Mouse (Mus musculus): ENCODE measurements at regions not wholly inside any gene's neighbourhood (a gene's known extent, or its start where the extent isn't known, plus 50 kb on each side); places are given as distances from the start of the nearest gene placed in this dataset.
A peak's percentile ranks its signal among the peaks of the same experiment; 100 is the strongest.

DNA sequence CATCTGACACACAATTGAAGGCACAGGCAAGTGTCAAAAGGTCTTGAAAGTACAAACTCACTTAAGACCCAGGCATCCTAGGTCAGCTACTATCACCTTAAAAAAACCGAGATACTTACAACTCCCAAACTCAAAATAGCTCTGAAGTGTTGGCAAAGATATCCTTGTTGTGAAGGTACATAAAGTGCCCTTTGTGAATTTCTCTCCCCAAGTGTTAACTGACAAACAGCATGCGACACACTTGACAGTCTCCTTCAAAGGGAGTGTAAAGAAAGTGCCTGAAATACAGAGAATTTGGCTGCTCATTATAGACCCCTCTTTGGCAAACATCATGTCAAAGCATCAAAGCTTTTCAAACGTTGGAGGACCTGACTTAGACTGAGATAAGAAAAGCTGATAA lies 2634.2 kb downstream of the 9330182O14Rik start:
- no peak for DNase-seq

DNA sequence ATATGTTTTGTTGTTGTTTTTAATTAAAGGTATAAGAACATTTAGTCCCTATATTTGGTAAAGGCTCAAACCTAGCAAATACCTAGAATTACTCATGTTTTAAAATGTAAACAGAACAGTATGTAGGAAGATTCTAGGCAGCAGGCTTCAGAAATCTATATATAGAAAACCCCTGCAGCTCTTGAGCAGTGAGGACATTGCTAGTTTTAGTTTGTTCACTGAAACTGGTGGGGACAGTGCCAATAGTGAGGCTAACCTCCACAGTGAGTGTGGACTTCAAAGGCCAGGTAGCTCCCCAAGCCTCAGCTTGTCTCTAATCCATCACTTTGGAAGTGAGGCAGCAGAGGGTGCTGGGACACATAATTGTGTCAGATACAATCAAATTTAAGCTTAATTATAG lies 2645.7 kb downstream of the 9330182O14Rik start:
- no peak for DNase-seq

- no peak for DNase-seq
These were observed 2667.1 kb downstream of the 9330182O14Rik start for GRCm38 (mm10) chr15:42801217-42801616.

DNA sequence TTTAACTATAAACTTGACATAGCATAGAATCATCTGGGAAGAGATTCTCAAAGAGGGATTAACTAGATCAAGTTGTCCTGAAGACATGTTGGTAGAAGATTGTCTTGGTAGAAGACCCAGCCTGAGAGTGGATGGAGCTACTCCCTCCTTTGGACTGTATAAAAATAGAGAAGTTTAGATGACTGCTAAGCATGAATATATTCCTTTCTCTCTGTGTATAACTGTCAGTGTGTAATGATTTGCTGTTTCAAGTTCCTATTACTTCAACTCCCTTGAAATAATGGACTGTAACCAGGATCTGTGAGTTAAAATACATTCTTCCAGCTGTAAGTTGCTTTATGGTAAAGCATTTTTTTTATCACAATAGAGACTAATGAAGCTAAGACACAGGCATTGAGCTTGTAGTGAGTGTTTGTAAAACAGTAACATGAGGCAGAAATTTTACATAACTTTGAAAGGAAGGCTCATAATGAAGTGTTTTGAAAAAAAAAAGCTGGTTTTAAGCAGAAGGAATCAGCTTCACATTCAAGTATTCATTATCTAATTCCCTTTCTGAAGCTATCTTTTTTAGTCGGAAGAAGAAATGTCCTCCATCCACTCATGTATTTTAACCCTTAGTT lies 2676.8 kb downstream of the 9330182O14Rik start:
- DNase-seq: no peak

GRCm38 (mm10) chr15:42815026-42815724 lies 2681.0 kb downstream of the 9330182O14Rik start:
- DNase-seq: no peak

- DNase-seq: no peak
These were observed 2704.7 kb downstream of the 9330182O14Rik start for GRCm38 (mm10) chr15:42838839-42839238.

- DNase-seq: no peak
These were observed 2715.8 kb downstream of the 9330182O14Rik start for GRCm38 (mm10) chr15:42850003-42850402.

DNA sequence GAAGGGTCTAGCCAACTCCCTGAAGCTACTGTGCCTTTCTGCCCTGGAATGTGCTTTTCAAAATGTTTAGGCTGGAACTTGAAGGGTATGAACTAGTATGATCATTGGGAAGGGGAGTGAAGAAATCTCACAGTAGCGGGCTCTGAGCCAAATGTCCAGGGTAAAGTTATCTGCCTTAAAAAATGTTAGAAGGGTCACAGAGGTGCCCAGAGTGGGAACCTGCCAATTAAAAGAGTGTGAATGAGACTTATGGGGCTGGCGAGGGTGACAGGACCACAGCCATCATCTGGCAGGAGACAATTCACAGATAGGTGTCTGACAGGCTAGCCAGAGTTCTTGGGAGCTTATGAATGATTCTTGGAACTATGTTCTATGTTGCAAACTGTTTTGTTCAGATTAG lies 2738.3 kb downstream of the 9330182O14Rik start:
- DNase-seq: no peak

- no peak for DNase-seq
These were observed 2760.4 kb downstream of the 9330182O14Rik start for GRCm38 (mm10) chr15:42894611-42895010.

DNA sequence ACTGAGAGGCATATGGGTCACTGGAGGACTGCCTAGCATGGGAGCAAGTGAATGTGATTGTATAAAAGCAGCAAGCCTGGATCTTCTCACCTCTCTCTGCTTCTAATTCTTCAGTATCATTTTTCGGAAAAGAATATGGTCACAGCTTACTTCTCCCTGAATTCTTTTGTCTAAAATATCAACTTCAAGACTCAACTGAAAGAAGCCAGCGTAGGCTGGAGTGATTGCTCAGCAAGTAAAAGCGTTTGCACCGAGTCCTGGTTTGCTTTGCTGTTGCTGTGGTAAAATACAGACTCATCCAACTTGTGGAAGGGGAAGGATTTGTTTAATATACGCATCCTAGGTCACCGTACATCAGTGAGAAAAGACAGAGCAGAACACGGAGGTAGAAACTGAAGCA lies 2765.9 kb downstream of the 9330182O14Rik start:
- no peak for DNase-seq

DNA sequence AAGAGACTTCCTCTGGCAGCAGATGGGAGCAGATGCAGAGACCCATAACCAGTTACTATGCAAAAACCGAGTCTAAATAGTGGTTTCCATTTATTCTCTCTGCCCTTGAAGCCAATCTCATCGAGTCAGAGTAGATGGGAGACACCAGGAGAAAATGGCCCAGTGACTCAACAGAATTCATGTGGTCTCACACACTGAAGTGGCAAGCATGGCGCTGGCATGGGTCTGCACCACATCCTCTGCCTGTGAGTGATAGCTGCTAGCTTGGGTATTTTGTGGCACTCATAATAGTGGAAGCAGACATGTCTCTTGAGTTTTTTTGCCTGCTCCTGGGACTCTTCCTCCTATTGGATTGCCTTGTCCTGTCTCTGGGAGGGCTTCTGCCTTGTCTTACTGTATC lies 2767.6 kb downstream of the 9330182O14Rik start:
- no peak for DNase-seq

- DNase-seq: no peak
These were observed 2777.2 kb downstream of the 9330182O14Rik start for GRCm38 (mm10) chr15:42911357-42911756.

GRCm38 (mm10) chr15:42912880-42913279 lies 2778.7 kb downstream of the 9330182O14Rik start:
- no peak for DNase-seq

DNA sequence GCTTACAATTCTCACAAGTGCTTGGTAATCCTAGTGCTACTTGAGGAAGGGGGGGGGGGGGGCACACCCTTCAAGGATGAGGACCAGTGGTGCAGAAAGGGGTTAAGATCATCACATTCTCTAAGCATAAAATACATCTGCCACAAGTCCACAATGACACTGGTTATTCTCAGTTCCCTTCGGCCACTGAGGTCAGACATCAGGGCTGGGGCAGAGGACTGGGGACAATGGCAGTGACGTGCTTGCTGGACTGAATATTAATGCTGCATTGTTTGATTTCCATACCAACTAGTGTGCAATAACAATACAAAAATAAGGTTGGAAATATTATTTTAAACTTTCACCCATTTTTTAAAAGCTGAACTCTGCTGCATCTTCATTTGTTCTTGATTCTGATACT lies 2779.1 kb downstream of the 9330182O14Rik start:
- DNase-seq: no peak

DNA sequence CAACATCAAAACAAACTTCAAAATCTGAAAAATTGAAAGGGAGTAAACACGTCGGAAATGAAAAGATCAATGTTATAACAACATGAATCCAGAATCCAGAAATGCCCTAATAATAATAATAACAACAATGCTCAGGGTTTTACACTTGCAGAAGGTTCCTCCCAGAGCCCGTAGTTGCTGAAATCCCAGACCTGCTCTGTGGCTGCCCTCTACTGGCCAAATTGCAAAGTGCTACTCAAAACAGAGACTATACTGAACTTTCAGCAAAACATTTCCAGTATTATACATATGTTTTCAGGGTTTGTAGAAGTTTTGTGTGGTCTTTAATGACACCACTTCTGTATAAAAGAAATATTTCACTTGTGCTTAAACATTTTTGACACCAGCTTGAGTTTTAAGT lies 2779.9 kb downstream of the 9330182O14Rik start:
- DNase-seq: no peak

DNA sequence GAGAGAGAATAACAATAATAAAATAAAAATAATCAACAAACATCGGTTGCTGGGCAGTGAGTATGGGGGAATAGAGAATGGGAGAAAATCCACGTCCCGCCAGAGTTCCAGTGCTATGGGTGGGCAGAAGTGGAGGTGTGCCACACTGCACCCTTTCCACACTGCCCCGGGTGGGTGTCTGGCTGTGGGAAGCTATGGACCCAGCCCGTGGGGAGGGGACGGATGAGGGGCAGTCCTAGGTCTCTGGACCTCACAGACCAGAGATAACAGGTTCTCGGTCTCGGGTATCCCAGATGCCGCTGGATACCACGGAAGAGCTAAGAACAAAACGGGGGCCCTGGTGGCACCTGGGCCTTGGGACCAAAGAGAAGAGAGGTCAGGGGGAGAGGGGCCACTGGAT lies 2781.0 kb downstream of the 9330182O14Rik start:
- no peak for DNase-seq

GRCm38 (mm10) chr15:42921618-42922017 lies 2787.5 kb downstream of the 9330182O14Rik start:
- no peak for DNase-seq

DNA sequence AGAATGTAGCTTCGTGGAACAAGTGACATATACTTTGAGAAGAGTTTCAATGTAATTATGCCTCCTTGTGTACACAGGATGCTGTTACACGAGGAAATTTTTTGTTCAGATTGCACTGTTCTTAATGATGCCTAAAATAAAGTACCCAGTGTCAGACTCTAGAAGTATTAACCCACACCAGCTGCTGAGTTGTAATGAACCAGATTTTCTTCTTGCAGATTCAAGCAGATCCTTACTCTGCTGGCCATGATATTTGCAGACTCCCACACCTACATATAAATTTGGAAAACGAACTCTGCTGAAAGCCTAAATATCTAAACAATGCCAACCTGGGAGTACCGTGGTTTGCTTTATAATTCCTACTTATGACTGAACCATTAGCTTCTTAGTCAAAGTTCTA lies 2794.2 kb downstream of the 9330182O14Rik start:
- DNase-seq: no peak

DNA sequence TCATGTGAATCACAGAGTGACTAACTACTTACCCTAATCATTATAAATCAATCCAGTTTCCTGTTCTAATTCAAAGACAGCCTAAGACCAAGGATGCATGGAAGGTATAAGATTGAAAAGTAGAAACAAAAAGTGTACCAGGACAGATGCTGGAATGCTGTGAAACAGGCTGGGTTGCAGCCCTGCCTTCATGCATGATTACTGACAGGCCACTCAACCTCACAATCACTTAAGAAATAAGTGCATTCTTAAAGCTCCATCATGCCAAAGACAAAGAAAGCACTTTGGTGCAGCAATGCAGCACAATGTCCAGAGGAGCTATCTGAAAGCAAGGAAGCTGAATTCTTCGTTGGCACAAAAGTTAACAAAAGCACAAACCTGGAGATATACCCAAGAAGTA lies 2810.4 kb downstream of the 9330182O14Rik start:
- DNase-seq: no peak

GRCm38 (mm10) chr15:42955167-42955566 lies 2821.0 kb downstream of the 9330182O14Rik start:
- DNase-seq: no peak

GRCm38 (mm10) chr15:42962747-42963338 lies 2828.7 kb downstream of the 9330182O14Rik start:
- DNase-seq: peak; percentile 4

- no peak for DNase-seq
These were observed 2831.1 kb downstream of the 9330182O14Rik start for GRCm38 (mm10) chr15:42965314-42965713.

Data from adrenal gland, adult 8-10 months (tissue).